Mouse (Mus musculus): ENCODE measurements at regions not wholly inside any gene's neighbourhood (a gene's known extent, or its start where the extent isn't known, plus 50 kb on each side); places are given as distances from the start of the nearest gene placed in this dataset.

DNA sequence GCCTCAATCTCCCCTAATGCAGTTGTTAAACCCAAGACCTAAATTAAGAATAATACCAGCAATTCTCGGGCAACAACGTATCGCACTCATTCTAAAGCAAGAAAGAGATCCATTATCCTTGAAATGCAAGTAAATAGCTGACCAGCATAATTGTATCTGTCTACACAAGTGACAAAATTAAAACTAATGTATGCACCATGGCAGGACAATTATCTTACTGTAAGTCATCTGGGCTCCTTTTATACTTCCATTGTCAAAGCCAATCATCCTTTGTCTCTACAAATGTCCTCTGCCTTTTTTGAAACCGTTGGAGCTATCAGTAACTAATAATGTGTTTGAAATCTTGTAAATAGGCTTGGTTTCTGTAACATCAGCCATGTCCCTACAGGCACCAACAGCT lies 347.5 kb upstream of the Tenm4 start:
- TF ChIP-seq CTCF (IDR thresholded peaks at IDR 0.05), result no peak
- no peak for TF ChIP-seq EP300 (IDR thresholded peaks at IDR 0.05; ENCODE audit: insufficient read depth, low read depth, low read length)
